Mouse (Mus musculus) cerebellum, adult 2 months (tissue): Measurements from ENCODE around the gene Dgkh.

ENCODE experiments used
- CTCF ChIP-seq: fragments of 200-500 bp; IDR thresholded peaks from 2 replicates; pipeline ENCODE4 v1.5.1; 2011; ENCODE audit warnings: low read depth, mild to moderate bottlenecking, control low read depth, low read length, moderate library complexity, borderline replicate concordance; ENCODE audit not compliant: insufficient read depth
- POLR2A ChIP-seq: fragments of 200-500 bp; IDR thresholded peaks from 2 replicates; pipeline ENCODE4 v1.6.1; 2011; ENCODE audit warnings: low read length, control low read depth, borderline replicate concordance; ENCODE audit not compliant: insufficient read depth

DNA sequence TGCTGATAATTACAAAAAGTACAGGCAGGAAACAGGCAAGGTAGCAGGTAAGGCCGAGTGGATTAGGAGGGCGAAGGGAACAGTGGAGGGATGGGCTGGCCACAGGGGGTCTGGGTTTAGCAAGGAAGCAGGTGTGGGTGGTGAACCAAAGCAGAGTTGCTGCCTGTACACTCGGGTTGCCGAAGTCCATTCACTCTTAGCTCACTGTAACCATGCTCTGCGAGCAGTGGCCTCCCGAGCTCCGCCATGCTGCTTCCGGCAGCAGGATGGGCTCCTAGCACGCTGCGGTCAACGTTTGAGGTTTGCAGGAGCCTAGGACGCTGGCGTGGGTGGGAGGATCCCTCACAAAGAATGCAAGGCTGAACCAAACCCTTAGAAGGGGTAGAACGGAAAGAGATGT is 43.1 kb upstream of the Dgkh start:
- no peak for TF ChIP-seq POLR2A
- TF ChIP-seq CTCF, result no peak
